Mouse (Mus musculus) neural tube, embryonic 14.5 days (tissue): Measurements from ENCODE around the gene Aplnr. TPM values are rescaled to one million over a fixed set of nuclear protein-coding genes. Genes with fewer than 3 reads are reported as not detected.

Experiments used
- ATAC-seq: fragments of 200-750 bp; cut with Nextera tagmentation; 2 replicates; pipeline ENCODE4 v1.8.0; 2017; ENCODE audit warnings: low read depth, mild to moderate bottlenecking, moderate TSS enrichment, moderate library complexity
- H3K27ac ChIP-seq: fragments of 300-500 bp; sonication (generic); 2 replicates; pipeline ENCODE4 v1.5.1; 2014; ENCODE audit warnings: low read depth, mild to moderate bottlenecking, control low read depth, low read length, moderate library complexity, mixed read lengths
- H3K27me3 ChIP-seq: fragments of 300-500 bp; sonication (generic); 2 replicates; pipeline ENCODE4 v1.6.1; 2014; ENCODE audit warnings: low read length; ENCODE audit not compliant: control insufficient read depth, insufficient read depth
- H3K36me3 ChIP-seq: fragments of 300-500 bp; sonication (generic); 2 replicates; pipeline ENCODE4 v1.6.1; 2014; ENCODE audit warnings: low read length, mixed read lengths; ENCODE audit not compliant: control insufficient read depth, insufficient read depth
- H3K4me1 ChIP-seq: fragments of 300-500 bp; sonication (generic); 2 replicates; pipeline ENCODE4 v1.6.1; 2014; ENCODE audit warnings: low read length; ENCODE audit not compliant: control insufficient read depth, insufficient read depth
- H3K4me2 ChIP-seq: fragments of 300-500 bp; sonication (generic); 2 replicates; pipeline ENCODE4 v1.6.1; 2014; ENCODE audit warnings: mild to moderate bottlenecking, low read depth, low read length, control low read depth
- H3K4me3 ChIP-seq: fragments of 300-500 bp; sonication (generic); 2 replicates; pipeline ENCODE4 v1.5.1; 2014; ENCODE audit warnings: low read depth, low read length, control low read depth, mixed read lengths
- H3K9ac ChIP-seq: fragments of 300-500 bp; sonication (generic); replicated peaks from 2 replicates; pipeline ENCODE4 v1.6.1; 2014; ENCODE audit warnings: low read depth, mild to moderate bottlenecking, control low read depth, low read length, mixed read lengths
- H3K9me3 ChIP-seq: fragments of 300-500 bp; sonication (generic); 2 replicates; pipeline ENCODE4 v1.6.1; 2016; ENCODE audit warnings: low read length; ENCODE audit not compliant: control insufficient read depth
- WGBS: fragments of 180-500 bp; shearing (Covaris S2); extraction: QIAGEN DNeasy Blood & Tissue Kit; methylation state at CpG from one replicate; pipeline ENCODE4 v1.1.7; 2014; 5-methylcytosine and 5-hydroxymethylcytosine counted together
- polyA plus RNA-seq: library from polyadenylated mRNA; unstranded; fragments of >200 nt; fragmentation: Nextera tagmentation; extraction: Ambion mirVana; gene quantifications from 2 replicates; pipeline ENCODE4 v1.2.1, GENCODE M21; 2014

Aplnr gene
- 12.8 and 40.6 TPM in 2 replicates for polyA plus RNA-seq

DNA sequence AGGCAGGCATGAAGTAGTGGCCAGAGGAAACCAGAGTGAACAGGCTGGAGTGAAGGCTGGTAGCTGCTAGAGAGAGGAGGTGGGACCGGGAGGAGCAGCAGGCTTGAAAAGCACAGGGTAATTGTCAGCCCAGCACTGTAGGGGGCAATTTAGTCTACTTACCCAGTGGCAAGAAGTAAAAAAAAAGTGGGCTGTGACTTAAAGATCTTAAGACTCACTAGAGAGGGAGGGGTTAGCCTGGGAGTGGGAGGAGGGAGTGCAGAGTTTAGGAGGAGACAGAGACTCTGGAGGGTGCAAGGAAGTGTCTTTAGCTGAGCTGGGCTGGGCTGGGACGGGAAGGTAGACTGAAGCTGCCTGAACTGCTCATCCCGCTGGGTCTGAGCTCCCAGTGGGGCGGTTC is at the start of gene Aplnr:
TSS of gene Aplnr (plus strand) at position 137 of the 400 bp plus-strand sequence.
- Histone ChIP-seq H3K9ac (no peak within 1 kb of the TSS), H3K4me2 (no peak within 1 kb of the TSS), H3K27ac (no peak within 1 kb of the TSS), H3K27me3 (no peaks in the 10 kb centered on the region), H3K4me1 (no peaks in the 10 kb centered on the region), H3K9me3 (no peaks in the 10 kb centered on the region), H3K36me3 (no peaks in the 10 kb centered on the region), H3K4me3 (no peak within 1 kb of the TSS)
- peak; percentile 38; the same call in 1 of the 2 replicates for ATAC-seq
- WGBS, result 4% methylated on average over 4 of the region's 4 CpGs

DNA sequence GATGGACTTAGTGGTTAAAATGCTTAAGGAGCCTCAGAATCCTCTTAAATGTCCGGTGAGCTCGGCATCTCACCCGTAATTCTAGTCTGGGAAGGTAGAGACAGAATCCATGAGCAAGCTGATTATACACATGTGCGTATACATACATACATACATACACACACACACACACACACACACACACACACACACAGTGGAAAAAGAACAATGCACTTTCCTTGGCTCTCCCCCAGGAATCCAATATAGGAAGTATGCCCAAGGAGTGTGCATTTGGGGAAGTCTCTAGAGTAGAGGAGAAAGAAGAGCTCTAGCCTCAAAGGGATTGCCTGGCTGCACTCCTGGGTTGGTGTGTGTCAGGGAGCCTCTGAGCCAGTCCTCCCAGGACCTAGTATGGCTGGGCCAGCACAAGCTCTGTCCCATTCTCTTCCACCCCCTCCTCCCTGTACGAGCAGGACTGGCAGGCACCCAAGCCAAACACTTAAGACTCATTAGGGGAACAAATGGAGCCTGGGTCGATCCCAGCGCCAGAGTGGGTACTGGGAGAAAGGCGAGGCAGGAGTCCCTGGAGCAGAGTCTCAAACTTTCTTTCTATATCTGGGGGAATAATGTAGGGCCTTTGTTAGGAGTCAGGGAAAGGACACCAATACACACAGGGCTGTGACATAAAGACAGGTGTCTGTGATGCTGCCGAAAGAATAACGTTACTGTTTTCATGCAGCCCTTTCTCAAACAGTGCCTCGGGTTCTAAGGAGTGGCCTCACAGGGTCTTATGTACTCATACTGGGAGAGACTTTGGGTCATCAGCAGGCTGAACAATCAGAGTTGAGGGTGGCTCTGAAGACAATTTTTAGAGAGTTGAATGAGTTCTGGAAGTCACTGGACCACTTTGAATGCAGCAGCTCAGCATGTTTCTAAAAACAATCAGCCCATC is 47.0 kb upstream of the Aplnr start:
- ATAC-seq, result peak; percentile 90
- Histone ChIP-seq H3K9me3 (no peaks in the 10 kb centered on the region), H3K36me3 (no peaks in the 10 kb centered on the region), H3K4me2 (no peak overlapping the region), H3K27ac (no peak overlapping the region), H3K27me3 (no peaks in the 10 kb centered on the region), H3K4me3 (no peak overlapping the region), H3K9ac (0 out of 2 replicates have a peak overlapping the region, but pooled peaks have one; percentile 21), H3K4me1 (no peaks in the 10 kb centered on the region)
- WGBS, result 62% methylated on average over 11 of the region's 11 CpGs

DNA sequence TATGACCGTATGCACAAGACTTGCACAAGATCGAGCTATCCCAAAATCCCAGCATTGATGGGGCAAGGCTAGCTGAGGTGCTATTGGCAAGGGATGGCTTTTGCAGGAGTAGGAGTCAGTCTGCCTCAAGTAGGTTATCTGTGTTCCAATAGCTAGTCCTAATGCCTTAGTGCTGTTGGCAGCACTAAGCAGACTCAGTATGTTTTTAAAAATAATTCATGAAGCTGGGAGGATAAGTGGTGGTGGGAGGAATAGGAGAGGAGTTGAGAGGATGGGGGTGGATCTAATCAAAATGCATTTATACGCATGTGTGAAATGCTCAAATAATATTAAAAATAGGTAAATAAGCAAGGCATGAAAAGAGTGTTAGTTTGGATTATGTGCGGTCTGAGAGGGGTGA is 44.7 kb upstream of the Aplnr start:
- ATAC-seq, result no peak
- H3K9me3 ChIP-seq, result no peaks in the 10 kb centered on the region
- WGBS, result 92% methylated on average over 4 of the region's 4 CpGs

DNA sequence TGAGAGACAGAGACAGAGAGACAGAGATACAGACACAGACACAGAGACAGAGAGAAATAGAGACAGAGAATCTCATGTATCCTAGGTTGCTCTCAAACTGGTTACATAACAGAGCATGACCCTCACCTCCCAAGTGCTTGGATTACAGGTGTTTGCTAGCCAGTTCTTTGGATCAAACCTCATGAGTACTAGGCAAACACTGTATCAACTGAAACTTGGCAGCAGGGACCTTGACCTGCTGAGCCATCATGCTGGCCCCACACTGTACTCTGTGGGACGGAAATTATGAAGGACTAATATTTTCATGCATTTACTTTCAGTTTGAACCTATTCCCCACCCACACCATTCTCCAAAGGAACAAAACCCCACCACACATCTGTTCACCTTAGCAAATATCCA is 42.6 kb upstream of the Aplnr start:
- H3K4me1 ChIP-seq, result no peaks in the 10 kb centered on the region
- no peak overlapping the region for H3K9ac ChIP-seq
- no peaks in the 10 kb centered on the region for H3K36me3 ChIP-seq
- H3K27ac ChIP-seq, result no peak overlapping the region
- H3K4me2 ChIP-seq, result no peak overlapping the region
- no peak for ATAC-seq
- WGBS, result 96% methylated on average over 1 of the region's 1 CpGs
- no peaks in the 10 kb centered on the region for H3K27me3 ChIP-seq
- H3K4me3 ChIP-seq, result no peak overlapping the region
- H3K9me3 ChIP-seq, result no peaks in the 10 kb centered on the region

More for the DNA sequence above, 44.7 kb upstream of the Aplnr start:
- Histone ChIP-seq H3K4me3 (no peak overlapping the region), H3K9ac (no peak overlapping the region), H3K27me3 (no peaks in the 10 kb centered on the region), H3K4me1 (no peaks in the 10 kb centered on the region), H3K36me3 (no peaks in the 10 kb centered on the region), H3K27ac (no peak overlapping the region), H3K4me2 (no peak overlapping the region)

DNA sequence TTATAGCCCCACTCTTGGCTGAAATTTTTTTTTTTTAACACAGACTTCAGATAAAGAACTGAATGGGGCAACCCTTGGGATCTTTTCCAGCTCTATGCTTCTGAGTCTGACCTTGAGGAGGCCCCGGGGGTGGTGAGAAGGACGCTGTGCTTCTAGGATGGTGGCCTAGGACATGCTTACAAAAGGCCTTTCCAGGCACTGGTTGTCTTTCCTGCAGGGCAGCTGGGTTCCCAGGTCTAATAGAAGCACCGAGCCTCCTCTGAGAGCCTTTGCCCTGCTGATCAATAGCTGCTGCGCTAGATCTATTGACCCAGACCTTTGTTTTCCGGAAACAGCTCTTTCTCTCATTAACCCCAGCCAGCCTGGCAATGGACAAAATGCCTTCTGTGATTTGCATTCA is 40.1 kb upstream of the Aplnr start:
- H3K27ac ChIP-seq, result no peak overlapping the region; the same call in 1 of the 2 replicates
- no peak overlapping the region for H3K4me2 ChIP-seq
- no peaks in the 10 kb centered on the region for H3K4me1 ChIP-seq
- 23% methylated on average over 5 of the region's 5 CpGs for WGBS
- no peak for ATAC-seq
- H3K4me3 ChIP-seq, result no peak overlapping the region
- no peaks in the 10 kb centered on the region for H3K9me3 ChIP-seq
- H3K9ac ChIP-seq, result no peak overlapping the region
- no peaks in the 10 kb centered on the region for H3K27me3 ChIP-seq
- H3K36me3 ChIP-seq, result no peaks in the 10 kb centered on the region

DNA sequence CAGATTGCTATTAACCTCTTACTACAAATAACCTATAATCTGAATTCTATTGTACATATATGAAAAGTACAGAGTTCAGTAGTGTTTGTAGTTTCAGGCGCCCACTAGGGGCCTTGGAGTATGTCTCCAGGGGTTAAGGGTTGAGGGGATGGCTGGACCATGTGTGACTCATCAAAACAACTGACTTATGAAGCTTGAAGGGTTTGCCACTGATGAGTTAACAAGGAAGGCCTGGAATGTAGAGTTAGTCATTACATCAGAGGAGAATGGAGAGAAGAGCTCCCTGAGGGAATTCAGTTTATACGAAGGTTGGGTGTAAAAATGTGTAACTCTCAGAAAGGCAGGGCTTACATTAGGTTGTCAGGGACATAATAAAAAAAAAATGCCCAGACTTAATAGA is 38.0 kb upstream of the Aplnr start:
- Histone ChIP-seq H3K9me3 (no peaks in the 10 kb centered on the region), H3K27me3 (no peaks in the 10 kb centered on the region), H3K36me3 (no peaks in the 10 kb centered on the region), H3K4me3 (no peak overlapping the region), H3K4me2 (no peak overlapping the region), H3K4me1 (no peaks in the 10 kb centered on the region), H3K9ac (no peak overlapping the region), H3K27ac (no peak overlapping the region)
- WGBS, result 93% methylated on average over 2 of the region's 2 CpGs
- ATAC-seq, result no peak

DNA sequence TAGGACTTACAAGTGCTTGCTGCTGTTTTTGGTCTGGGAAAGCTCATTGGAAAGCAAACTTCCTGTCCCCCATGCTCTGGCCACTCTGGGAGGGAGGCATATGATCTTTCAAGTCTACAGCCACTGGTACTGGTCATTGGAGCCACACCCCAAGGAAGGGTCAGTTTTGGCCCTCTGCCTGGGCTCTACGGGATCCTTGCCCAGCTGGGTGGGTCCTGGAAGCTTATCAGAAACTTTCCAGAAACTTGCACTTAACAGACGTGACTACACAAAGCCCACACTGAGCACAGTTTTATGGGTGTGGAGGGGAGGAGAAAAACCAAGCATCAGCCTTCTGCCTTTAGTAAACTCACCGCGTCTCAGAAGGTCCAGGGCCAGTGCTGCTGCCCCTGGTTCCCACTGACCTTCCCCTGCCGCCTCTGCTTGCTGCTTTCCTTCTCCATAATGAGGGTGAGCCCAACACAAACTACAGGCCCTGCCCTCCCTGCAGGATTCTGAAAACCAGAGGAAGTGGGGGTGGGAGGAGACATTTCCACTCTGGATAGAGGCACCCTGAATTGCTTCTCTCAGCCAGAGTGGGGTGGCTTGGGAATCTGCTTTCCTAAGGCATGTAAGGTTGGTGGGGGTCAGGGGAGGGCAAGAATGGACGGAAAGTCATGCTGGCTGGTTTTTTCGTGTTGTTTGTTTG is 37.1 kb upstream of the Aplnr start:
- Histone ChIP-seq H3K27me3 (no peaks in the 10 kb centered on the region), H3K27ac (no peak overlapping the region), H3K9ac (no peak overlapping the region), H3K4me1 (no peaks in the 10 kb centered on the region), H3K36me3 (no peaks in the 10 kb centered on the region), H3K4me2 (no peak overlapping the region), H3K4me3 (no peak overlapping the region), H3K9me3 (no peaks in the 10 kb centered on the region)
- 81% methylated on average over 7 of the region's 7 CpGs for WGBS
- no peak for ATAC-seq

DNA sequence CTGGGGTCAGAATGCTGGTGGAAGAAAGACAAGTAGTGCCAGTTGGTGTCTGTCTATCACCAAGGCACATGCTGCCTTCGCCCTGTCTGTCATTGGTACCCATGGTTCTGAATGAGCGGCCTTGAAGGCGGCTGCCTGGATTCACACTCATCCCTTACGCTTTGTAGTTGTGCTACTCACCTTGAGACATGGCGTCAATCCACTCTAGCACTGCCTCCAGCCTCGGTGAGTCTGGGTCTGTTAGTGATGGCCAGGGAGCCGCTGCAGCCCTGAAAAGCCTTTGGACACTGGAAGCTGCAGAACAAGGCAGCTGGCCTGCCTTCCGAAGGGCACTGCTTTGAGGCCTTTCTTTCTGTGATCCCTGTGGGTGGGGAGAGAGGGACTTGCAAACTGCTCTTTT is 32.8 kb upstream of the Aplnr start:
- H3K9ac ChIP-seq, result no peak overlapping the region
- H3K9me3 ChIP-seq, result no peaks in the 10 kb centered on the region
- H3K27me3 ChIP-seq, result no peaks in the 10 kb centered on the region
- H3K36me3 ChIP-seq, result no peaks in the 10 kb centered on the region
- H3K4me3 ChIP-seq, result no peak overlapping the region
- WGBS, result 76% methylated on average over 8 of the region's 8 CpGs
- no peaks in the 10 kb centered on the region for H3K4me1 ChIP-seq
- no peak overlapping the region for H3K4me2 ChIP-seq
- ATAC-seq, result no peak
- H3K27ac ChIP-seq, result no peak overlapping the region

DNA sequence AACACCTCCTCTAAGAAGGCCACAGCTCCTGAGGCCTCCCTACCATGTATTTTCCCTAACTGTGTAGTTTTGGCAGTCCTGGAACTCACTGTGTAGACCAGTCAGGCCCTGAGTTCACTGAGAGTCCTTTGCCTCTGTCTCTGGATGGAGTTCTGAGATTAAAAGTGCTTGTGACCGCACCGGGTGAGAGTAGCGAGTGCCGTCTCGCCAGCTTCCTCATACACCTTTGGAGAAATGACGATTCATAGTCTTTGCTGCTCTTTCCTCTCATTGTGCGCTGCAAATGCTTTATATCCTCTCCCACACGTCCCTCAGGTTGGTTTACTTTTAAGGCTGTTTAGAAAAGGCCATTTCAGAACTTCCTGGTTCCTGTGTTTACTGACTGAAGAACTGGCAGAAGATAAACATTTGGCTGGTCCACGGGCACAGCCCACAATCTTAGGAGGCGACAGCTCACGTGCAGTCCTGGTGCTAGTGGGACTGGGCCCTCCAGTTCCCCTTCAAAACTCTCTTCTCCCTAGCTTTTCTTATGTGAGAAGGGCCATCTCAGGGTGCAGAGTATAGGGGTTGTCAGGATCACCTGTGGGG is 30.5 kb upstream of the Aplnr start:
- ATAC-seq, result no peak
- 91% methylated on average over 11 of the region's 11 CpGs for WGBS

More for the DNA sequence above, 30.5 kb upstream of the Aplnr start:
- Histone ChIP-seq H3K27me3 (no peaks in the 10 kb centered on the region), H3K36me3 (no peaks in the 10 kb centered on the region), H3K4me1 (no peaks in the 10 kb centered on the region), H3K27ac (no peak overlapping the region), H3K4me3 (no peak overlapping the region), H3K4me2 (no peak overlapping the region), H3K9me3 (no peaks in the 10 kb centered on the region), H3K9ac (no peak overlapping the region)
